Mouse (Mus musculus): Measurements from ENCODE around the gene Mcur1. TPM values are rescaled to one million over a fixed set of nuclear protein-coding genes. Genes with fewer than 3 reads are reported as not detected.

Gene Mcur1
- total RNA-seq (2023; ENCODE audit: inconsistent age), result 26.2 to 30.5 TPM (median 28.4 TPM) in 4 replicates

GRCm38 (mm10) chr13:43559711-43560457 lies at the start of gene Mcur1:
Gene Mcur1, minus strand, starts transcription at chr13:43560191.

Other genes starting within 250 kb of the Mcur1 start
- gene Sirt5, start 194.7 kb downstream of the Mcur1 start, total RNA-seq (2023; ENCODE audit: inconsistent age), result 5.3 to 11.3 TPM (median 9.6 TPM) in 4 replicates
- gene Nol7, start 161.8 kb downstream of the Mcur1 start, total RNA-seq (2023; ENCODE audit: inconsistent age), result 178 to 197 TPM (median 184 TPM) in 4 replicates
- 64.3 to 86.9 TPM (median 80.7 TPM) in 4 replicates for gene Ranbp9, start 78.9 kb downstream of the Mcur1 start, total RNA-seq (2023; ENCODE audit: inconsistent age)
- gene Rnf182, start 55.5 kb upstream of the Mcur1 start, total RNA-seq (2023; ENCODE audit: inconsistent age), result not detected in 4 replicates
- 306 to 385 TPM (median 336 TPM) in 4 replicates for gene Cd83, start 224.6 kb upstream of the Mcur1 start, total RNA-seq (2023; ENCODE audit: inconsistent age)

Measured in B cell, adult (primary cell).